Mouse (Mus musculus) hindbrain, embryonic 12.5 days (tissue): ENCODE results near the gene Tbc1d1. TPM values are rescaled to one million over a fixed set of nuclear protein-coding genes. Genes with fewer than 3 reads are reported as not detected.

ENCODE experiments used
- ATAC-seq: fragments of 200-750 bp; cut with Nextera tagmentation; 2 replicates; pipeline ENCODE4 v1.8.0; 2017; ENCODE audit warnings: moderate TSS enrichment; ENCODE audit not compliant: low FRiP score
- H3K27ac ChIP-seq: fragments of 300-500 bp; sonication (generic); 2 replicates; pipeline ENCODE4 v1.5.1; 2016; ENCODE audit warnings: mild to moderate bottlenecking
- H3K27me3 ChIP-seq: fragments of 300-500 bp; sonication (generic); 2 replicates; pipeline ENCODE4 v1.6.1; 2016; ENCODE audit warnings: mild to moderate bottlenecking
- H3K36me3 ChIP-seq: fragments of 300-500 bp; sonication (generic); 2 replicates; pipeline ENCODE4 v1.6.1; 2016; ENCODE audit warnings: mild to moderate bottlenecking
- H3K4me1 ChIP-seq: fragments of 300-500 bp; sonication (generic); 2 replicates; pipeline ENCODE4 v1.6.1; 2016
- H3K4me2 ChIP-seq: fragments of 300-500 bp; sonication (generic); replicated peaks from 2 replicates; pipeline ENCODE4 v1.6.1; 2016; ENCODE audit warnings: mild to moderate bottlenecking
- H3K4me3 ChIP-seq: fragments of 300-500 bp; sonication (generic); 2 replicates; pipeline ENCODE4 v1.5.1; 2016; ENCODE audit warnings: mild to moderate bottlenecking
- H3K9ac ChIP-seq: fragments of 300-500 bp; sonication (generic); 2 replicates; pipeline ENCODE4 v1.6.1; 2016; ENCODE audit warnings: mild to moderate bottlenecking, moderate library complexity
- H3K9me3 ChIP-seq: fragments of 300-500 bp; sonication (generic); replicated peaks from 2 replicates; pipeline ENCODE4 v1.6.1; 2016; ENCODE audit warnings: mild to moderate bottlenecking
- WGBS: fragments of 180-500 bp; shearing (Covaris S2); methylation state at CpG from one replicate; pipeline ENCODE4 v1.1.7; 2016; 5-methylcytosine and 5-hydroxymethylcytosine counted together
- polyA plus RNA-seq: library from polyadenylated mRNA; unstranded; fragments of >200 nt; fragmentation: Nextera tagmentation; extraction: Ambion mirVana; gene quantifications from 2 replicates; pipeline ENCODE4 v1.2.1, GENCODE M21; 2016

The Tbc1d1 gene
- polyA plus RNA-seq, 1 experiment from 2014 or later: 24.5 TPM

DNA sequence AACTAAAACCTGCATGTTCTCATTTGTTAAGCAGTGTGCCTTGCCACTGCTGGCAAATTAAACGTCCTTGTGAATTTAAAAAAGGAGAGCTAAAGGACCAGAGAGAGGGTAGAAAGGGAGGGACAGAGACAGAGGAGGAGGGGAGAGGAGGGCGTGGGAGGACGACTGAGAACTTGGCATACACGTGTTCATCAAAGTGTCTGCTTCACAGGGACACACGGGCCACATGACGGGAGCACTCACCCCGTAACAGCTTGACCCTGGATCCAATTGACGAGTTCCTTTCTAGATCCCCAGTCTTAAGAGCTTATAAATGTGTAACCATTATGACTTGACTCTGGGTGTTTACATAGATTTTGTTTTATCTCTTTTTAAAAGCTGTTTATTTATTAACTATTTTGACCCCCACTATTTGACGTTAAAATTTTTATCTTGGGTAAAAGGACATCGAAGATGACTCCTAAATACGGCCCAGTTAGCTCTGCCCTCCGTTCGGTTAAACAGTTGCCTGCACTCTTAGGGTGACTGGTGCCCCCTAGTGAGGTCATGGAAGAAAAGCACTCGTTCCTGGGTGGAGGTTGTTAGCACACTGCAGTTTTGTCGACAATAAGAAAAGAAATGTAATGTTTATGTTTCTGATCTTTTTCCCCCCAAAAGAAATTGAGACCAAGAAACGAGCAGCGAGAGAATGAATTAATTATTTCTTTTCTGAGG, 118.8 kb downstream of the Tbc1d1 start:
- H3K4me2 ChIP-seq: no peak overlapping the region
- no peaks in the 10 kb centered on the region for H3K4me1 ChIP-seq
- no peak overlapping the region for H3K4me3 ChIP-seq
- H3K27ac ChIP-seq: no peak overlapping the region
- peak; percentile 26; the same call in 1 of the 2 replicates for ATAC-seq
- H3K9me3 ChIP-seq: no peaks in the 10 kb centered on the region
- no peak overlapping the region for H3K9ac ChIP-seq
- no peaks in the 10 kb centered on the region for H3K27me3 ChIP-seq
- H3K36me3 ChIP-seq: peaks cover 7% of the 10 kb centered on the region; the same call in 1 of the 2 replicates
- 40% methylated on average over 17 of the region's 17 CpGs for WGBS

DNA sequence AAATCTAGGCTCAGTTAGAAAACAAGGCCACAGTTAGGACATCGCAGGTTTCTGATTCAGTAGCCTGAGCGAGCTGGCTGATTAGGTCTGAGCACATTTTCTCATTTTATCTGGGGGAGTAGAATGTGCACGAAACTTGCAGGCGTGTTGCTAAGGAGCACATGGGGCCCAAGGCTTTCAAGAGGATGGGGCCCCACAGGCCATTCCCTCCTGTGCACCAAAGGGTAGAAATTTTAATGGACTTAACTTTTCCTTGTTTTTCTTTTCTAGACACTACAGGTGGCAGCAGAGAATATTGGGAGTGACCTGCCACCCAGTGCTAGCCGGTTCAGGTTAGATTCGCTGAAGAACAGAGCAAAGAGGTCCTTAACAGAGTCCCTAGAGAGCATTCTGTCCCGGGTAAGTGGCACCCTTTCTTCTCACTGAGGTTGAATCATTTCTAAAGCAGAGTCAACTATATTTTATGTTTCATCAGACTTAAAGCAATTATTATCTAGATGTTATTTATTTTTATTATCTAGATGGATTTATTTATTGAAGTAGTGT, 121.6 kb downstream of the Tbc1d1 start:
- Histone ChIP-seq H3K27me3 (no peaks in the 10 kb centered on the region), H3K4me3 (no peak overlapping the region), H3K4me2 (no peak overlapping the region), H3K9ac (no peak overlapping the region), H3K9me3 (no peaks in the 10 kb centered on the region), H3K27ac (no peak overlapping the region), H3K4me1 (no peaks in the 10 kb centered on the region), H3K36me3 (peaks cover 22% of the 10 kb centered on the region)
- 91% methylated on average over 7 of the region's 7 CpGs for WGBS
- ATAC-seq: no peak

DNA sequence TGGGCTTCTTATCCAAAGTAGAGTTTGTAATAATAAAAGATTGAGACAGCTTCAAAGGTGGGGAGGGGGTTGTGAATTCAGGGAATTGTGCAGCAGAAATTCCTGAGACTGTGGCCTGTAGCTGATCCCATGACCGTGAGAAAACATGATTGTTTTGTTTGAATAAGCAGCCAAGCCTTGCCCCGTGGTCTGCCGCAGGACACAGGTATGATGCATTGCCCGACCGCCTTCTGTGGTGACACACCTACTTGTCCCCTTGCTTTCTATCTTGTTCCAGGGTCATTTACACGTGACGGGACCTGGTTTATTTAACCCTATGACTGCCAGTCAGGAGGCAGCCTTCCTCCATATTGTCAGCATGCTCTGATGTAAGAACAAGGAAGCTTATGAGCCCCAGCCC, 123.6 kb downstream of the Tbc1d1 start:
- H3K27me3 ChIP-seq: no peaks in the 10 kb centered on the region
- H3K9me3 ChIP-seq: no peaks in the 10 kb centered on the region
- H3K4me3 ChIP-seq: no peak overlapping the region
- 74% methylated on average over 7 of the region's 7 CpGs for WGBS
- no peak overlapping the region for H3K9ac ChIP-seq
- no peak overlapping the region for H3K27ac ChIP-seq
- no peaks in the 10 kb centered on the region for H3K4me1 ChIP-seq
- H3K36me3 ChIP-seq: peaks cover 26% of the 10 kb centered on the region
- ATAC-seq: no peak
- no peak overlapping the region for H3K4me2 ChIP-seq

DNA sequence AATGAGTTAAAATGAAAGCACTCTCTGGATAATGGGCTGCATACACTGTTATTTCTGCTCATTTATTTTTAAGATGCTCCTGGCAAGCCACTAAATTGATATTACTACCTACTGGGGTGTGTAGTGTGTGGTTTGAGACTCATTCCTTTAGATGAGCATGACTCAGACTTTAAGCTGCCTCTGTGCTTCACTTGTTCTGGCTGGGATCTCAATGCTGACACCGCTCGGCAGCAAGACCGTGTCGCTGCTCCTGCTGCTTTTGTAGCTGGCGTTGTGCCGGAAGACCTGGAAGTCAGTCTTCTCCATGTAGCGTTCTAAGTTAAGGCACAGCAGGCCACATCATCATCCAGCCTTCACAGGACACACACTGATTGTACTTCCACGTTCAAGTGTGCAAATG, 124.1 kb downstream of the Tbc1d1 start:
- Histone ChIP-seq H3K36me3 (peaks cover 26% of the 10 kb centered on the region), H3K4me3 (no peak overlapping the region), H3K27me3 (no peaks in the 10 kb centered on the region), H3K4me1 (no peaks in the 10 kb centered on the region), H3K9ac (no peak overlapping the region), H3K4me2 (no peak overlapping the region), H3K9me3 (no peaks in the 10 kb centered on the region), H3K27ac (no peak overlapping the region)
- WGBS: 89% methylated on average over 8 of the region's 8 CpGs
- ATAC-seq: no peak

DNA sequence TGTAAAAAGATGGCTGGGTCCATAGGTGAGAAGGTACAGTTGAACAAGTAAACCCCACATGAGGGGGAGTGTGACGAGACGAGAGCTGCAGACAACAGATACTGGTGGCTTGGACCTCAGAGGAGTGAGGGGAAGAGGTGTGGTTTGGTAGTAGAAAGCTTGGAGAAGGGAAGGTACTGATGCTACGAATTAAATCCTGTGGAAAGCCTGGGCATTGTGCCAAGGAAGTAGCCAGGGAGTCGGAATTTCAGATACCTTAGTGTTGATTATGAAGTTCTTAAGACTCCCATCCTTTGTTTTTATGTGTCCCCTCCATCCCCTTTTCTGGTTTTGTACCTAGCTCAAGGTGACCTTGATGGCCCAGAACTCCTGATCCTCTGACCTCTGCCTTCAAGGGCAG, 124.5 kb downstream of the Tbc1d1 start:
- ATAC-seq: no peak
- WGBS: 81% methylated on average over 4 of the region's 4 CpGs
- H3K9me3 ChIP-seq: no peaks in the 10 kb centered on the region
- no peak overlapping the region for H3K4me3 ChIP-seq
- H3K27me3 ChIP-seq: no peaks in the 10 kb centered on the region
- no peaks in the 10 kb centered on the region for H3K4me1 ChIP-seq
- peaks cover 26% of the 10 kb centered on the region for H3K36me3 ChIP-seq
- H3K9ac ChIP-seq: no peak overlapping the region
- no peak overlapping the region for H3K27ac ChIP-seq
- no peak overlapping the region for H3K4me2 ChIP-seq

DNA sequence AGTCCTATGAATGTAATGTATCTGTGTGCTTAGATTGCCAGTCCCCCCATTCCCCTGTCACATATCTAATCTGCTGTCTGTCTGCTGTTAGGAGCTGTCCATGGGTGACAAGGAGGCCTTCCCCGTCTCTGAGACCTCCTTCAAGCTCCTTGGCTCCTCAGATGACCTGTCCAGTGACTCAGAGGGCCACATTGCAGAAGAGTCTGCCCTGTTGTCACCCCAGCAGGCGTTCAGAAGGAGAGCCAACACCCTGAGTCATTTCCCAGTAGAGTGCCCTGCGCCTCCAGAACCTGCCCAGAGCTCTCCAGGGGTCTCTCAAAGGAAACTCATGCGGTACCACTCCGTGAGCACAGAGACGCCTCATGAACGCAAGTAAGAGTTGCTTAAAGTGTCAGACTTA, 125.6 kb downstream of the Tbc1d1 start:
- Histone ChIP-seq H3K9ac (no peak overlapping the region), H3K27ac (no peak overlapping the region), H3K36me3 (peaks cover 26% of the 10 kb centered on the region), H3K4me1 (no peaks in the 10 kb centered on the region), H3K27me3 (no peaks in the 10 kb centered on the region), H3K4me3 (no peak overlapping the region), H3K4me2 (no peak overlapping the region), H3K9me3 (no peaks in the 10 kb centered on the region)
- 93% methylated on average over 7 of the region's 7 CpGs for WGBS
- ATAC-seq: no peak

DNA sequence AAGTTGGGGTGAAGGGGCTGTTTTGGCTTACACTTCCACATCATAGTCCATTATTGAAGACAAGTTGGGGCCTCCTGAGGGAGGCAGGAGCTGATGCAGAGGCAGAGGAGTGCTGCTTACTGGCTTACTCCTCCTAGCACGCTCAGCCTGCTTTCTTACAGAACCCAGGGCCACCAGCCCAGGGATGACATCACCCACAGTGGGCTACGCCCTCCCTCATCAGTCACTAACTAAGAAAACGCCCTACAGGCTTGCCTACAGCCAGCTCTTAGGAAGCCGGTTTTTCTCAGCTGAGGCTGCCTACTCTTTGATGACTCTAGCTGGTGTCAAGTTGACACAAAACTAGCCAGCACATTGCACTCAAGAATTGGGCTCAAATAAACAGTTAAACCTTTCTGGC, 126.5 kb downstream of the Tbc1d1 start:
- Histone ChIP-seq H3K4me2 (no peak overlapping the region), H3K9ac (no peak overlapping the region), H3K36me3 (peaks cover 26% of the 10 kb centered on the region), H3K4me1 (no peaks in the 10 kb centered on the region), H3K27me3 (no peaks in the 10 kb centered on the region), H3K4me3 (no peak overlapping the region), H3K9me3 (no peaks in the 10 kb centered on the region), H3K27ac (no peak overlapping the region)
- WGBS: 77% methylated on average over 4 of the region's 4 CpGs
- no peak for ATAC-seq

DNA sequence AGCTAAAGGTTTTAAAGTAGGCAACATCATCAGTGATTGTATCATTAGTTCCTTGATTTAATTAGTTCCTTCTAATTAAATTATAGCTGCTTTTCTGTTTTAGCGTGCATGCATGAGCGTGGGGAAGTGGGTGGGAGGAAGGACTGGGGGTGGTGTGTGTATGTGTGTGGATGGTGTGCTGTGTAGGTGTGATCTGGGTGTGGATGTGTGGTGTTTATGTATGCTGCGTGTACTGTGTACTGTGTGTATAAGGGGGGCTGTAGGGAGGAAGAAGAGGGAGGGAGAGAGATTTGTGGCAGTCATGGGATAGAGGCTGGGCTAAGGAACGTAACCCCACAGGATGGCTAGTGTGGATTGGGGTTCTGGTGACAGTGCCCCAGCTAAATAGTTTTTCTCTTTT, 129.2 kb downstream of the Tbc1d1 start:
- Histone ChIP-seq H3K4me3 (no peak overlapping the region), H3K4me1 (0 out of 2 replicates have a peak, but pooled peaks cover 3% of the 10 kb centered on the region), H3K9me3 (no peaks in the 10 kb centered on the region), H3K27me3 (no peaks in the 10 kb centered on the region), H3K9ac (no peak overlapping the region), H3K4me2 (no peak overlapping the region), H3K36me3 (peaks cover 24% of the 10 kb centered on the region), H3K27ac (no peak overlapping the region)
- WGBS: 93% methylated on average over 4 of the region's 4 CpGs
- no peak for ATAC-seq

DNA sequence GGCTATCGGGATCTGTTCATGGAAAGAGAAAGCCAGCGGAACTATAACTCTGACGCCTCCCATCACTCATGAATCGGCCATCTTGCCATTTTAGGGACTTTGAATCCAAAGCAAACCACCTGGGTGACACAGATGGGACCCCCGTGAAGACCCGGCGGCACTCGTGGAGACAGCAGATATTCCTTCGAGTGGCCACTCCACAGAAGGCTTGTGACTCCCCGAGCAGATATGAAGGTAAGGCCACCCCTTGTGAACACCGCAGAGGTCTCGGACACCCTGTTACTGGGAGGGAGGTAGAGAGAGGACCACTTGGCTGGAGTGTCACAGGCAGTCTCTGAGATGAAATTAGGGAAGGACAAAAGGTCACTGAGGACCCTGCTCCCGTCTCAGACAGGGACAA, 129.7 kb downstream of the Tbc1d1 start:
- 0 out of 2 replicates have a peak, but pooled peaks cover 3% of the 10 kb centered on the region for H3K4me1 ChIP-seq
- no peak for ATAC-seq
- 93% methylated on average over 13 of the region's 13 CpGs for WGBS
- H3K9ac ChIP-seq: no peak overlapping the region
- no peak overlapping the region for H3K27ac ChIP-seq
- no peak overlapping the region for H3K4me2 ChIP-seq
- H3K9me3 ChIP-seq: no peaks in the 10 kb centered on the region
- H3K4me3 ChIP-seq: no peak overlapping the region
- peaks cover 19% of the 10 kb centered on the region for H3K36me3 ChIP-seq
- H3K27me3 ChIP-seq: no peaks in the 10 kb centered on the region

DNA sequence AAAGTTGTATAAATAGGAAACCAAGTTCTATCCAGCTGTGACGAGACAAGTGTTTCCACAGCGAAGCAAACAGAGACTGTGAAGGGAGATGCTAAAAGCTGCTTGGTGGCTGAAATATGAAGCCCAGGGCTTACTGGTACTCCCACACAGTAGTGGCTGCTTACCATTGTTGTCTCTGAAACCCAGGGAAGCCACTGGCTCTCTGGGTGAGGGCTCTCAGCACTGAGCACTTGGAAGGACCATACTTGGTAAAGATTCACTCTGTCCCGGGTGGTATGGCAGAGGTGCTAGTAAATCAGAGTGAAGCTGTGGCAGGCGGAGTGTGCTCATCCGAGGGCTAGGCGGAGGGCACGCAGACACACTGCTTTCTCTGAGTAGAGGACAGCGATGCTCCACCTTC, 131.2 kb downstream of the Tbc1d1 start:
- 0 out of 2 replicates have a peak, but pooled peaks cover 3% of the 10 kb centered on the region for H3K4me1 ChIP-seq
- H3K9ac ChIP-seq: no peak overlapping the region
- H3K4me3 ChIP-seq: no peak overlapping the region
- H3K27me3 ChIP-seq: no peaks in the 10 kb centered on the region
- H3K9me3 ChIP-seq: no peaks in the 10 kb centered on the region
- H3K4me2 ChIP-seq: no peak overlapping the region
- ATAC-seq: no peak
- whole genome bisulfite sequencing: 86% methylated on average over 8 of the region's 8 CpGs
- no peak overlapping the region for H3K27ac ChIP-seq
- peaks cover 12% of the 10 kb centered on the region; the same call in 1 of the 2 replicates for H3K36me3 ChIP-seq

DNA sequence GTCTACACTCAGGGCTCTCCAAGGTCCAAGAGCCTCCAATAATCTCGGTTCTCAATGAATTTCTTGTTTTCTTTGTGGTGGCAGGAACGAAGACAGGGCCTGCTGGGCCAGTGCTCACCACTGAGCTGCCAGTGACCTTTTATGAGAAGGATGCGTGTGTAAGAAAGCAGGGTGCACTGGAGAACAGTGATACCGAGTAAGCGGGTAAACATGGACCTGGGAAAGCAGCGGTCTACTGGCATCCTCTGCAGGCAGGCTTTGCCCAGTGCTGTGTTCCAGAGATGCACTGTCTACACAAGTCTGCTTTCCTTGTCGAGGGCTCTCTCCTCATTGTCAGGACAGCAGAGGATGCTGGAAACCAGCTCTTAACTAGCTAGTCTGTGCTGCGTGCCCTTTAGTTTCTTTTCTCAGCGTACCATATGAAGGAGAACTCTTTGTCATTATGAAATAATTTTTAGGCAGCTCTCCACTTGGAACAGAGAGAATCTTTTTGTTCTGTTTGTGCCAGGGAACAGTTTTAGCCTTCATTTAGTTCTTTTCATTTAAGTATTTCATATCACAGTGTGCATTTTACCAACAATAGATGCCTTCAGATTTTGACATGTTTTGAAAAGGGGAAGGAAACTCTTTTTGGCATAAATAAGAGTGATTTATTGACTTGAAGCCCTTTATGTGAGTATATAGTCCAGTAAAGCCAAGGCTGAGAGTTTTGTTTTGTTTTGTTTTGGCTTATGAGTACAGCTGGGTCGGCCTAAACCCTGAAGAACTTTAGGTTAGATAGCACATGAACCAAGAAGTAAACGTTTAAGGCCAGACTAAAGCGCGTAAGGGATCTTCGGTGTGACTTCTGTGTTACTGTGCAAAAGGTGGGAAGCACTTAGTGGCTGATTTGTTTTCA, 132.2 kb downstream of the Tbc1d1 start:
- WGBS: 90% methylated on average over 14 of the region's 14 CpGs
- no peak overlapping the region for H3K4me2 ChIP-seq
- peaks cover 4% of the 10 kb centered on the region; the same call in 1 of the 2 replicates for H3K36me3 ChIP-seq
- ATAC-seq: no peak
- H3K4me1 ChIP-seq: 0 out of 2 replicates have a peak, but pooled peaks cover 3% of the 10 kb centered on the region
- no peak overlapping the region for H3K9ac ChIP-seq
- no peak overlapping the region for H3K4me3 ChIP-seq
- no peak overlapping the region for H3K27ac ChIP-seq
- no peaks in the 10 kb centered on the region for H3K27me3 ChIP-seq
- H3K9me3 ChIP-seq: no peaks in the 10 kb centered on the region
